Mouse (Mus musculus) erythroid progenitor cell, adult 5-6 weeks (primary cell): ENCODE data around the gene Sesn3. TPM values are rescaled to one million over a fixed set of nuclear protein-coding genes. Genes with fewer than 3 reads are reported as not detected.
A peak's percentile ranks its signal among the peaks of the same experiment; 100 is the strongest.
"Not testable (repeated sequence)": the region's sequence is repeated elsewhere in the genome, so short reads cannot be mapped to it uniquely, and the experiment has no call there.

ENCODE experiments used
- ATAC-seq: replicated peaks from 2 replicates; pipeline ENCODE4 v1.8.0; 2016; ENCODE audit warnings: moderate number of reproducible peaks, mild to moderate bottlenecking, moderate TSS enrichment, inconsistent platforms; ENCODE audit not compliant: poor library complexity, low FRiP score, severe bottlenecking
- total RNA-seq, 2 experiments: library from RNA; stranded (forward) in 1 of 2; stranded (reverse) in 1 of 2; fragments of 150-400 nt in 1 of 2; fragments of 186-747, 209-891 nt in 1 of 2; gene quantifications; 2 replicates each; pipeline versions ENCODE4 v1.2.3 to v1.2.4; 2015 to 2017; ENCODE audit warnings: low replicate concordance in 2 of 2

Gene Sesn3
- total RNA-seq (2015; ENCODE audit: low replicate concordance) (5.9 and 7.9 TPM in 2 replicates), total RNA-seq (2017; ENCODE audit: low replicate concordance) (1.7 and 3.2 TPM in 2 replicates)

- ATAC-seq = no peak
Observed at GRCm38 (mm10) chr9:14274986-14275720, at the start of gene Sesn3. Gene Sesn3, plus strand, starts transcription at chr9:14275067.

DNA sequence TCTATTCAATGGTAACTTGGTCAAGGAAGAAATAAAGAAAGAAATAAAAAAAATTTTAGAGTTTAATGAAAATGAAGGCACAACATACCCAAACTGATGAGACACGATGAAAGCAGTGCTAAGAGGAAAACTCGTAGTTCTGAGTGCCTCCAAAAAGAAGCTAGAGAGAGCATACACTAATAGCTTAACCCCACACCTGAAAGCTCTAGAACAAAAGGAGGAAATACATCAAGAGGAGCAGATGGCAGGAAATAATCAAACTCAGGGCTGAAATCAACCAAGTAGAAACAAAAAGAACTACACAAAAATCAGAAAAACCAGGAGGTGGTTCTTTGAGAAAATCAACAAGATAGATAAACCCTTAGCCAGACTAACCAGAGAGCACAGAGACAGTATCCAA is 47.8 kb upstream of the Sesn3 start:
- not testable (repeated sequence) for ATAC-seq

GRCm38 (mm10) chr9:14233702-14234373 is 41.0 kb upstream of the Sesn3 start:
- ATAC-seq = no peak

DNA sequence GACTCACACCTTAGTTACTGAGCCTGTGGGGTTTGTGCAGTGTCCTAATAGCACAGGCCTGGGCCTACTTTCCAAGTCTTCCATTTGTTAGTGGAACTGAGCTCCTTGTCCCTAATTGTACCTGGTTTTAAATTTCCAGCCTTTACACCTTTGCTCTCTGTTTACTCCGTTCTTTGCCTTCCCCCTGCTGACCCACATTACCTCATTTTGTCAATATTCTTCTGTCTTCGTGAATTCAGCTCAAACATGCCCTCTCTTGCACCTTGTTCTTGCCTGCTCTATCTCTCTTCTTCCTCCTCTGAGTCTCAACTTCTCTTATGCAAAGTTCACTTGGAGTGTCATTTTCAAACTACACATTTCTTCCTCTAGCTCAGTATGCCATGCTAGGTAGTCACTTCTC is 39.6 kb upstream of the Sesn3 start:
- no peak for ATAC-seq

DNA sequence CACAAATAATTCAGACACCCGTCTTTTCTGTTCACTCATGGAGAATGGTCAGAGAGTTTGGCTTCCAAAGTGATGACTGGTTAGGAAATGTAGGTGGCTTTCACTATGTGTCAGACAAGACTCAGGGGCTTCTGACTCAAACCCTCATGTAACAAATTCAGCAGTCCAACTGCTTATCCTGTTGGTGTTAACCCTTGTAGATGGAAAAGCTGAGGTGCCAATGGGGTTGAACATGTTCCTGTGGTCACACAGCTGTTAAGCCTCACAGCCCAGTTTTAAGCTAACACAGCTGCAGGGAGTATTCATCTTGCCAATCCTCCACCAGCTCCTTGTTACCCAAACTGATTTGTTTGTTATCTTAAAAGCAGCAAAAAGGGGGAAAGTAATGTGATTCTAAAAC is 33.9 kb upstream of the Sesn3 start:
- not testable (repeated sequence) for ATAC-seq

GRCm38 (mm10) chr9:14242308-14242707 is 32.6 kb upstream of the Sesn3 start:
- ATAC-seq = no peak

- no peak for ATAC-seq
Observed at GRCm38 (mm10) chr9:14244528-14244927, 30.3 kb upstream of the Sesn3 start.

GRCm38 (mm10) chr9:14245013-14245586 is 29.8 kb upstream of the Sesn3 start:
- ATAC-seq = no peak

GRCm38 (mm10) chr9:14246016-14246799 is 28.7 kb upstream of the Sesn3 start:
- no peak for ATAC-seq

GRCm38 (mm10) chr9:14247480-14248208 is 27.2 kb upstream of the Sesn3 start:
- no peak for ATAC-seq

GRCm38 (mm10) chr9:14248209-14248596 is 26.7 kb upstream of the Sesn3 start:
- ATAC-seq = no peak

GRCm38 (mm10) chr9:14261150-14261549 is 13.7 kb upstream of the Sesn3 start:
- ATAC-seq = no peak

DNA sequence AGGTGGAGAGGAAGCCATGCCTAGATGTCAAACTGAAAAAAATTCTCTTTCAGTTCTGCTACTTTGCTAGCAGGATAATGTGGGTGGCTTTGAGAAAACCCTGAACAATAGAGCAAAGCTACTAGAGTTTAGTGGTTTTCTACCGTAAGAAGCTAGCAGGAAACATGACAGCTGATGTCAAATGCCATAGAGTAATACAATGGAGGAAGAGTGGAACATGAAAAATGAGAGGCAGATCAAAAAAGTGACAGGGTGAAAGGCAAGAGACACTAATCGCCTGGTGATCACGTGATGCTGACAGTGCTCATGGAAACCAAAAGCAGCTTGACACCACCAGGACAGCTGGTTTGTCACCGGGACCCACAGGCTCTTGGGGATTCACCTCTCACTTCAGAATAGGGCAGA is 12.3 kb upstream of the Sesn3 start:
- ATAC-seq = no peak

- ATAC-seq = no peak
Observed at GRCm38 (mm10) chr9:14266470-14266869, 8.4 kb upstream of the Sesn3 start.

- no peak for ATAC-seq
Observed at GRCm38 (mm10) chr9:14268578-14268977, 6.3 kb upstream of the Sesn3 start.

- ATAC-seq = no peak
Observed at GRCm38 (mm10) chr9:14272921-14273320, 1.9 kb upstream of the Sesn3 start.

DNA sequence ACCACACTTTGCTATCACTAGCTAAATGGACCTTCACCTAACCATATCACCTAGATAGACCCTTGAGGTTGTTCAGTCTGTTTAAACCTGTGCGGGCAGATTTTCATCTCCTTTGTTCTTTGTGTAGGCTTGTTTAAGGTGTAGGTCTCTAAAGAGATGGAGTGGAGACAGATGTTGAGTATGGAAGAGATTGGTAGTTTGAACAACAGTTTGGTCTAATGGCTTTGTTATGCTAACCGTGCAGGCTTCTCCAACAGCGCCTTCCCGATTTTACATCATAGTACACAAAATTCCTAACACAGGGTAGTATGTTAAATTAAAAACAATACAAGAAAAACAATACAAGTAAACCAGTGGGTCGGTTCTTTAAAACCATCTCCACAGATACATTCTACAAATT is 281 bp upstream of the Sesn3 start:
- no peak for ATAC-seq

GRCm38 (mm10) chr9:14275792-14276480 is 1.1 kb downstream of the Sesn3 start:
- peak; percentile 98 for ATAC-seq
